Mouse (Mus musculus): ENCODE data around the gene Zfp385c.

DNA sequence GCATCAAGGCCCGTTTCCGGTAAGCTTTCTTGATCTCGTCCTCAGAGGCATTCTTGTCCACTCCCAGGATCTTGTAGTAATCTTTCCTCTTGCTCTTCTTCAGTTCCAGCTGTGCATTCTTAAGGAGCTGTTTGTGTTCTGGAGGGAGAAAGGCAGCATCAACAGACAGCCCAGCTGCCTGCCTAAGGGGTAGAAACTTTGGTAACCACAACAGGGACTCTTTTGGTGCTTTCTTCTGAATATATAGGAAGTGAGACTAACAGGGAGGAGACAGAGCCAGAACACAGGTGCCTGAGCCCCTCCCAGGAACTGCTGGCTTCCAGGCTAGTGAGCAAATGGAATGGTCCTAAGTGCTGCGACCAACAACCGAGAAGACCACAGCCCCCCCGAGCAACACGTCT, 107.7 kb downstream of the Zfp385c start:
- no peak for TF ChIP-seq CTCF (IDR thresholded peaks at IDR 0.05; ENCODE audit: low read depth, low read length)
- no peak for TF ChIP-seq GATA1 (IDR thresholded peaks at IDR 0.05; ENCODE audit: borderline replicate concordance, low read length)
- TF ChIP-seq POLR2AphosphoS5 (IDR thresholded peaks at IDR 0.05; ENCODE audit: insufficient replicate concordance, low read depth, low read length) = no peak
- no peak for TF ChIP-seq TAL1 (conservative IDR thresholded peaks at IDR 0.05; ENCODE audit: low read depth, low read length)
- TF ChIP-seq GATA2 (IDR thresholded peaks at IDR 0.05; ENCODE audit: borderline replicate concordance, low read depth, low read length) = no peak

Measured in G1E (cell line).